Comparison of ENCODE assay signal across 20 mouse cellular contexts in genomic region chr1:137827379-137827778, GRCm38 (mm10).
DNase-seq lines count a peak whose midpoint lies in the region; ATAC-seq and TF ChIP-seq lines count a peak whose summit lies in the region.
"Had no signal": no experiment of that assay in that cellular context is flagged by ENCODE, and none has a peak within 500 bp of the region (broad histone marks: within the 10 kb centered on the region; RNA-seq: fewer than 3 reads in every experiment).

No protein-coding gene starts in this region.

- H3K27me3 ChIP-seq in lung, embryonic 14.5 days (ENCODE audit: insufficient read depth, low read length), result no peaks in the 10 kb centered on the region
- H3K27me3 ChIP-seq in stomach, embryonic 14.5 days (ENCODE audit: control insufficient read depth, insufficient read depth, low read length), result no peaks in the 10 kb centered on the region
- no peaks in the 10 kb centered on the region for H3K27me3 ChIP-seq in stomach, postnatal 0 days (ENCODE audit: control insufficient read depth, insufficient read depth, low read length)
- no peaks in the 10 kb centered on the region for H3K27me3 ChIP-seq in stomach, embryonic 16.5 days (ENCODE audit: control insufficient read depth, insufficient read depth, low read length)
- no peaks in the 10 kb centered on the region for H3K27me3 ChIP-seq in midbrain, embryonic 15.5 days (replicated peaks)
- H3K27me3 ChIP-seq: CH12.LX; forebrain, embryonic 13.5 days; heart, embryonic 13.5 days; hindbrain, embryonic 15.5 days had no signal

- H3K9me3 ChIP-seq in lung, embryonic 14.5 days (ENCODE audit: low read depth, low read length), result no peaks in the 10 kb centered on the region
- H3K9me3 ChIP-seq in stomach, embryonic 14.5 days (ENCODE audit: control insufficient read depth, low read depth, low read length), result no peaks in the 10 kb centered on the region
- H3K9me3 ChIP-seq in stomach, postnatal 0 days (ENCODE audit: control insufficient read depth, low read length), result no peaks in the 10 kb centered on the region
- H3K9me3 ChIP-seq in stomach, embryonic 16.5 days (replicated peaks; ENCODE audit: control insufficient read depth, low read length), result no peaks in the 10 kb centered on the region
- H3K9me3 ChIP-seq in midbrain, embryonic 15.5 days, result no peaks in the 10 kb centered on the region
- H3K9me3 ChIP-seq: embryonic facial prominence, embryonic 10.5 days; forebrain, embryonic 13.5 days; heart, embryonic 13.5 days; hindbrain, embryonic 15.5 days had no signal

- TF ChIP-seq CTCF in lung, embryonic 14.5 days (IDR thresholded peaks at IDR 0.05; ENCODE audit: low read depth), result no peak
- no peak for TF ChIP-seq CTCF in stomach, postnatal 0 days (IDR thresholded peaks at IDR 0.05; ENCODE audit: low read depth)

- 62% methylated on average over 4 of the region's 4 CpGs for WGBS in lung, embryonic 14.5 days
- WGBS in stomach, embryonic 14.5 days, result 57% methylated on average over 4 of the region's 4 CpGs
- 51% methylated on average over 4 of the region's 4 CpGs for WGBS in stomach, postnatal 0 days
- 51% methylated on average over 4 of the region's 4 CpGs for WGBS in stomach, embryonic 16.5 days
- WGBS in midbrain, embryonic 15.5 days, result 93% methylated on average over 4 of the region's 4 CpGs

- H3K36me3 ChIP-seq in lung, embryonic 14.5 days (ENCODE audit: insufficient read depth), result no peaks in the 10 kb centered on the region
- no peaks in the 10 kb centered on the region for H3K36me3 ChIP-seq in stomach, embryonic 14.5 days (ENCODE audit: control insufficient read depth, insufficient read depth, low read length)
- no peaks in the 10 kb centered on the region for H3K36me3 ChIP-seq in stomach, postnatal 0 days (ENCODE audit: control insufficient read depth, insufficient read depth, low read length)
- no peaks in the 10 kb centered on the region for H3K36me3 ChIP-seq in stomach, embryonic 16.5 days (ENCODE audit: control insufficient read depth, insufficient read depth, low read length)
- H3K36me3 ChIP-seq in midbrain, embryonic 15.5 days (replicated peaks), result no peaks in the 10 kb centered on the region
- H3K36me3 ChIP-seq: embryonic facial prominence, embryonic 10.5 days; heart, embryonic 13.5 days; hindbrain, embryonic 15.5 days had no signal

- H3K4me1 ChIP-seq in lung, embryonic 14.5 days (ENCODE audit: insufficient read depth), result no peaks in the 10 kb centered on the region
- H3K4me1 ChIP-seq in stomach, embryonic 14.5 days (ENCODE audit: control insufficient read depth, insufficient read depth, low read length), result no peaks in the 10 kb centered on the region
- no peaks in the 10 kb centered on the region for H3K4me1 ChIP-seq in stomach, postnatal 0 days (replicated peaks; ENCODE audit: control insufficient read depth, insufficient read depth)
- no peaks in the 10 kb centered on the region for H3K4me1 ChIP-seq in stomach, embryonic 16.5 days (ENCODE audit: control insufficient read depth, insufficient read depth, low read length)
- H3K4me1 ChIP-seq in midbrain, embryonic 15.5 days, result no peaks in the 10 kb centered on the region
- H3K4me1 ChIP-seq: embryonic facial prominence, embryonic 10.5 days; forebrain, embryonic 13.5 days; hindbrain, embryonic 15.5 days had no signal

- ATAC-seq in lung, embryonic 14.5 days (ENCODE audit: insufficient read depth), result no peak; the same call in 1 of the 2 replicates
- no peak for ATAC-seq in stomach, embryonic 14.5 days (ENCODE audit: insufficient number of reproducible peaks, insufficient read depth, low FRiP score, low read depth)
- ATAC-seq in stomach, postnatal 0 days (ENCODE audit: low FRiP score, low TSS enrichment), result no peak
- no peak for ATAC-seq in stomach, embryonic 16.5 days (ENCODE audit: insufficient read depth, low FRiP score)
- no peak for ATAC-seq in midbrain, embryonic 15.5 days (replicated peaks)
- ATAC-seq: forebrain, embryonic 13.5 days; forebrain, postnatal 0 days had no signal

- H3K27ac ChIP-seq in lung, embryonic 14.5 days (ENCODE audit: low read depth), result no peak overlapping the region
- peak overlapping the region; percentile 30; the same call in 1 of the 2 replicates for H3K27ac ChIP-seq in stomach, embryonic 14.5 days (ENCODE audit: low read length)
- H3K27ac ChIP-seq in stomach, postnatal 0 days (replicated peaks), result no peak overlapping the region
- peak overlapping the region; percentile 55; the same call in 1 of the 2 replicates for H3K27ac ChIP-seq in stomach, embryonic 16.5 days (ENCODE audit: low read length)
- H3K27ac ChIP-seq in midbrain, embryonic 15.5 days, result no peak overlapping the region
- H3K27ac ChIP-seq: embryonic facial prominence, embryonic 10.5 days; forebrain, embryonic 13.5 days; heart, embryonic 13.5 days; hindbrain, embryonic 15.5 days had no signal

- peak; percentile 18 to 24 for DNase-seq in frontal cortex, postnatal 36 days (ENCODE audit: low spot score in 2 of 2)
- no peak for DNase-seq in frontal cortex, postnatal 25 days (ENCODE audit: low spot score in 2 of 2)
- peak; percentile 25 for DNase-seq in lung, embryonic 14.5 days
- no peak for DNase-seq in lung, postnatal 25 days (ENCODE audit: low spot score)
- no peak for DNase-seq in stomach, postnatal 0 days (ENCODE audit: low spot score)
- DNase-seq: adrenal gland, adult 8-10 months; cerebellum, adult 11-12 months; cerebellum, adult 9-10 months; forebrain, postnatal 0 days; gastrocnemius, postnatal 36 days; heart, adult 11 months; heart, postnatal 36 days had no signal

- H3K9ac ChIP-seq in lung, embryonic 14.5 days, result no peak overlapping the region
- H3K9ac ChIP-seq in stomach, embryonic 14.5 days (replicated peaks; ENCODE audit: low read depth, low read length), result no peak overlapping the region
- H3K9ac ChIP-seq in stomach, postnatal 0 days (ENCODE audit: low read length), result no peak overlapping the region
- H3K9ac ChIP-seq in stomach, embryonic 16.5 days (ENCODE audit: low read length), result no peak overlapping the region
- H3K9ac ChIP-seq in midbrain, embryonic 15.5 days, result no peak overlapping the region
- H3K9ac ChIP-seq: forebrain, embryonic 13.5 days; forebrain, postnatal 0 days; heart, embryonic 13.5 days; hindbrain, embryonic 15.5 days had no signal

- no peak overlapping the region for H3K4me2 ChIP-seq in lung, embryonic 14.5 days
- no peak overlapping the region for H3K4me2 ChIP-seq in stomach, embryonic 14.5 days (replicated peaks; ENCODE audit: low read depth, low read length)
- H3K4me2 ChIP-seq in stomach, postnatal 0 days (replicated peaks; ENCODE audit: low read depth), result no peak overlapping the region
- no peak overlapping the region for H3K4me2 ChIP-seq in stomach, embryonic 16.5 days (ENCODE audit: low read depth, low read length)
- no peak overlapping the region for H3K4me2 ChIP-seq in midbrain, embryonic 15.5 days
- H3K4me2 ChIP-seq: forebrain, embryonic 13.5 days; heart, embryonic 13.5 days; hindbrain, embryonic 15.5 days had no signal

- H3K4me3 ChIP-seq in lung, embryonic 14.5 days (ENCODE audit: low read depth, low read length), result no peak overlapping the region
- H3K4me3 ChIP-seq in stomach, embryonic 14.5 days (ENCODE audit: low read depth, low read length), result no peak overlapping the region
- no peak overlapping the region for H3K4me3 ChIP-seq in stomach, postnatal 0 days (ENCODE audit: low read depth, low read length)
- H3K4me3 ChIP-seq in stomach, embryonic 16.5 days (replicated peaks; ENCODE audit: low read length), result no peak overlapping the region
- H3K4me3 ChIP-seq in midbrain, embryonic 15.5 days, result no peak overlapping the region
- H3K4me3 ChIP-seq: embryonic facial prominence, embryonic 10.5 days; forebrain, embryonic 13.5 days; heart, embryonic 13.5 days; hindbrain, embryonic 15.5 days had no signal

- no peak for TF ChIP-seq EP300 in stomach, postnatal 0 days (optimal IDR thresholded peaks at IDR 0.05)

Comparison
In these comparisons a context has a peak if more than half of its experiments do, and no peak if none do; other contexts are left out.
1. DNase-seq: peak in frontal cortex, postnatal 36 days (2 of 2) and lung, embryonic 14.5 days (single experiment); none in frontal cortex, postnatal 25 days (0 of 2), lung, postnatal 25 days (single experiment) and stomach, postnatal 0 days (single experiment).
2. H3K27ac ChIP-seq: peak in stomach, embryonic 14.5 days (single experiment) and stomach, embryonic 16.5 days (single experiment); none in lung, embryonic 14.5 days (single experiment), stomach, postnatal 0 days (single experiment) and midbrain, embryonic 15.5 days (single experiment).